Mouse (Mus musculus) G1E (cell line): Measurements from ENCODE around the gene Cirbp.

Experiments used
- CTCF ChIP-seq: IDR thresholded peaks from 2 replicates; pipeline ENCODE4 v1.5.1; 2012; ENCODE audit warnings: low read depth, low read length, inconsistent platforms, mixed read lengths
- GATA1 ChIP-seq: IDR thresholded peaks from 2 replicates; pipeline ENCODE4 v1.6.1; 2012; ENCODE audit warnings: borderline replicate concordance, low read length, inconsistent platforms, mixed read lengths
- GATA2 ChIP-seq: IDR thresholded peaks from 2 replicates; pipeline ENCODE4 v1.6.1; 2012; ENCODE audit warnings: low read depth, low read length, inconsistent platforms, borderline replicate concordance
- POLR2AphosphoS5 ChIP-seq: IDR thresholded peaks from 2 replicates; pipeline ENCODE4 v1.6.1; 2012; ENCODE audit warnings: low read depth, low read length, inconsistent platforms; ENCODE audit not compliant: insufficient replicate concordance

DNA sequence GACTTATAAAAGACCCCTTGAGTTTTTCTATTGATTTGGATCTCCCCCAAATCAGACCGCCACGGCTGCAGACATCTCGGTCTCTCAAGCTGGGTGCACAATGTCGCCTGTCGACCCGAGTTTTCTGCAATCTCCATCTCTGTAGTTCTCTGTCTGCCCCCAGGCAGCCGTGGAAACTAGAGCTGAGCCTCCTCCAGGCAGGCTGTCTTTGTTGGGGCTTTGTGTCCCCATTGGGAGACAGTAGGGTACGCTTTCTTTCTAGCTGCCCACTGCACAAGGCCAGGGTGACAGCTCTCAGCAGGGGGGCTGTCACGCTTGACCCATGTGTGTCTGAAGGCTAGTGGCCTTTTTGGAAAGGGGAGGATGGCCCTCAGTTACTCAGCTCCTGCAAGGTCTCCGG, 41.9 kb downstream of the Cirbp start:
- TF ChIP-seq CTCF (no peak), GATA1 (no peak), POLR2AphosphoS5 (no peak), GATA2 (no peak)
